Mouse (Mus musculus) lung, adult 2 months (tissue): ENCODE measurements around the gene P2rx1.

ENCODE experiments used
- CTCF ChIP-seq: fragments of 200-500 bp; IDR thresholded peaks from 2 replicates; pipeline ENCODE4 v1.5.1; 2011; ENCODE audit warnings: mild to moderate bottlenecking, low read length, control low read depth; ENCODE audit not compliant: insufficient read depth
- POLR2A ChIP-seq: fragments of 200-500 bp; IDR thresholded peaks from 2 replicates; pipeline ENCODE4 v1.6.1; 2011; ENCODE audit warnings: low read depth, mild to moderate bottlenecking, control low read depth, low read length, borderline replicate concordance; ENCODE audit errors: extremely low read depth

DNA sequence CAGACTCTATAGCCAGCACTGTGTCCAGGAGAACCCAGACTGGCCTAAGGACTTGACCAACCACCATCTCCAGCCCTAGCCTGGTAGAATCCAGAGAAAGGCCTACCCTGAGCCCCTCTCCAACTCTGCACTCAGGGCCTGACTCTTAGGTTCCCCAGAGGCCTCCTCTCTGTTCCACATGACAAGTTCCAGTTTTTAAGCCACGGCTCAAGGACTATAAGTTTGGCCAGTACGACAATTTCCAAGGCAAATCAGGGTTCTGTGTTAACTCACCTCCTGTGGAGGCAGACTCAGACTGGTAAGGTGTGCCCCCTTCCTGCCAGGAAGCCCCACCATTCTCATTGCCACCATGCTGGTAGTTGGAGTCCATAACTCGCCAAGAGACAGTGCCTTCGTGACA is 44.7 kb upstream of the P2rx1 start:
- TF ChIP-seq CTCF (no peak), POLR2A (no peak)
